Mouse (Mus musculus): ENCODE measurements around the gene Slc7a6. TPM values are rescaled to one million over a fixed set of nuclear protein-coding genes. Genes with fewer than 3 reads are reported as not detected.

Slc7a6 gene
- polyA plus RNA-seq, 1 experiment from 2014 or later: 57.7 TPM

- WGBS: 84% methylated on average over 6 of the region's 6 CpGs
- H3K36me3 ChIP-seq: peaks cover 16% of the 10 kb centered on the region
- H3K27ac ChIP-seq (replicated peaks): no peak overlapping the region
- peaks cover 57% of the 10 kb centered on the region for H3K27me3 ChIP-seq
- no peak overlapping the region for H3K4me3 ChIP-seq
- no peak for ATAC-seq (ENCODE audit: low FRiP score, low read depth)
- H3K9ac ChIP-seq: no peak overlapping the region
- no peak overlapping the region for H3K4me2 ChIP-seq
- no peaks in the 10 kb centered on the region for H3K9me3 ChIP-seq
- peaks cover 25% of the 10 kb centered on the region for H3K4me1 ChIP-seq (replicated peaks)
Observed at GRCm38 (mm10) chr8:106133946-106134345, 34.7 kb upstream of the Slc7a6 start.

- no peak overlapping the region for H3K4me2 ChIP-seq
- H3K9me3 ChIP-seq: no peaks in the 10 kb centered on the region
- no peak overlapping the region for H3K27ac ChIP-seq (replicated peaks)
- ATAC-seq (ENCODE audit: low FRiP score, low read depth): no peak
- H3K9ac ChIP-seq: no peak overlapping the region
- no peak overlapping the region for H3K4me3 ChIP-seq
- peaks cover 65% of the 10 kb centered on the region for H3K27me3 ChIP-seq
- 31% methylated on average over 14 of the region's 14 CpGs for WGBS
- peaks cover 25% of the 10 kb centered on the region for H3K4me1 ChIP-seq (replicated peaks)
- 0 out of 2 replicates have a peak, but pooled peaks cover 8% of the 10 kb centered on the region for H3K36me3 ChIP-seq
Observed at GRCm38 (mm10) chr8:106134751-106135571, 33.7 kb upstream of the Slc7a6 start.

- H3K9me3 ChIP-seq: no peaks in the 10 kb centered on the region
- peak overlapping the region; percentile 73 for H3K4me2 ChIP-seq
- peaks cover 67% of the 10 kb centered on the region for H3K27me3 ChIP-seq
- H3K27ac ChIP-seq (replicated peaks): no peak overlapping the region
- 0 out of 2 replicates have a peak, but pooled peaks cover 3% of the 10 kb centered on the region for H3K36me3 ChIP-seq
- no peak overlapping the region for H3K9ac ChIP-seq
- H3K4me3 ChIP-seq: peak overlapping the region; percentile 46
- 0 out of 2 replicates have a peak, but pooled peaks have one; percentile 2 for ATAC-seq (ENCODE audit: low FRiP score, low read depth)
- H3K4me1 ChIP-seq (replicated peaks): peaks cover 25% of the 10 kb centered on the region
- 6% methylated on average over 19 of the region's 19 CpGs for WGBS
Observed at GRCm38 (mm10) chr8:106135672-106136071, 33.0 kb upstream of the Slc7a6 start.

- H3K27me3 ChIP-seq: peaks cover 67% of the 10 kb centered on the region
- no peak for ATAC-seq (ENCODE audit: low FRiP score, low read depth)
- H3K9me3 ChIP-seq: no peaks in the 10 kb centered on the region
- no peak within 1 kb of the TSS for H3K27ac ChIP-seq (replicated peaks)
- H3K36me3 ChIP-seq: no peaks in the 10 kb centered on the region
- peak within 1 kb of the TSS; percentile 40 for H3K9ac ChIP-seq
- WGBS: 1% methylated on average over 83 of the region's 86 CpGs
- H3K4me1 ChIP-seq (replicated peaks): peaks cover 25% of the 10 kb centered on the region
- peak within 1 kb of the TSS; percentile 46 for H3K4me3 ChIP-seq
- H3K4me2 ChIP-seq: peak within 1 kb of the TSS; percentile 73
Observed at GRCm38 (mm10) chr8:106136156-106137130, 32.2 kb upstream of the Slc7a6 start, which contains the start of gene Esrp2. Gene Esrp2, minus strand, starts transcription at chr8:106136974.

- peaks cover 25% of the 10 kb centered on the region for H3K4me1 ChIP-seq (replicated peaks)
- H3K9me3 ChIP-seq: no peaks in the 10 kb centered on the region
- no peak; the same call in 1 of the 2 replicates for ATAC-seq (ENCODE audit: low FRiP score, low read depth)
- no peaks in the 10 kb centered on the region for H3K36me3 ChIP-seq
- H3K4me2 ChIP-seq: peak overlapping the region; percentile 73
- H3K27me3 ChIP-seq: peaks cover 67% of the 10 kb centered on the region
- no peak overlapping the region for H3K27ac ChIP-seq (replicated peaks)
- peak overlapping the region; percentile 40 for H3K9ac ChIP-seq
- 5% methylated on average over 22 of the region's 22 CpGs for WGBS
- H3K4me3 ChIP-seq: peak overlapping the region; percentile 46
Observed at GRCm38 (mm10) chr8:106137218-106137905, 31.3 kb upstream of the Slc7a6 start.

GRCm38 (mm10) chr8:106137906-106138477, 30.7 kb upstream of the Slc7a6 start:
- H3K4me1 ChIP-seq (replicated peaks): peaks cover 25% of the 10 kb centered on the region
- ATAC-seq (ENCODE audit: low FRiP score, low read depth): no peak
- H3K36me3 ChIP-seq: no peaks in the 10 kb centered on the region
- peak overlapping the region; percentile 46 for H3K4me3 ChIP-seq
- WGBS: under 1% methylated on average over 24 of the region's 24 CpGs
- peak overlapping the region; percentile 73 for H3K4me2 ChIP-seq
- H3K9ac ChIP-seq: peak overlapping the region; percentile 40
- H3K27ac ChIP-seq (replicated peaks): no peak overlapping the region
- H3K27me3 ChIP-seq: peaks cover 67% of the 10 kb centered on the region
- no peaks in the 10 kb centered on the region for H3K9me3 ChIP-seq

- H3K4me3 ChIP-seq: peak overlapping the region; percentile 46
- WGBS: 18% methylated on average over 7 of the region's 7 CpGs
- H3K4me2 ChIP-seq: peak overlapping the region; percentile 73
- H3K9ac ChIP-seq: peak overlapping the region; percentile 40
- H3K36me3 ChIP-seq: no peaks in the 10 kb centered on the region
- H3K4me1 ChIP-seq (replicated peaks): peaks cover 25% of the 10 kb centered on the region
- no peak for ATAC-seq (ENCODE audit: low FRiP score, low read depth)
- no peaks in the 10 kb centered on the region for H3K9me3 ChIP-seq
- H3K27me3 ChIP-seq: peaks cover 63% of the 10 kb centered on the region
- H3K27ac ChIP-seq (replicated peaks): no peak overlapping the region
Observed at GRCm38 (mm10) chr8:106138616-106139015, 30.0 kb upstream of the Slc7a6 start.

- ATAC-seq (ENCODE audit: low FRiP score, low read depth): no peak
- 67% methylated on average over 5 of the region's 5 CpGs for WGBS
- no peaks in the 10 kb centered on the region for H3K36me3 ChIP-seq
- H3K9me3 ChIP-seq: no peaks in the 10 kb centered on the region
- H3K27me3 ChIP-seq: peaks cover 48% of the 10 kb centered on the region
- peaks cover 25% of the 10 kb centered on the region for H3K4me1 ChIP-seq (replicated peaks)
- H3K27ac ChIP-seq (replicated peaks): no peak overlapping the region
- no peak overlapping the region for H3K4me3 ChIP-seq
- H3K4me2 ChIP-seq: no peak overlapping the region
- no peak overlapping the region for H3K9ac ChIP-seq
Observed at GRCm38 (mm10) chr8:106140191-106140590, 28.5 kb upstream of the Slc7a6 start.

GRCm38 (mm10) chr8:106140769-106141168, 27.9 kb upstream of the Slc7a6 start:
- 0 out of 2 replicates have a peak, but pooled peaks have one; percentile 49 for ATAC-seq (ENCODE audit: low FRiP score, low read depth)
- no peak overlapping the region for H3K27ac ChIP-seq (replicated peaks)
- H3K27me3 ChIP-seq: peaks cover 42% of the 10 kb centered on the region
- peaks cover 23% of the 10 kb centered on the region for H3K4me1 ChIP-seq (replicated peaks)
- no peaks in the 10 kb centered on the region for H3K9me3 ChIP-seq
- 15% methylated on average over 13 of the region's 13 CpGs for WGBS
- no peaks in the 10 kb centered on the region for H3K36me3 ChIP-seq
- no peak overlapping the region for H3K9ac ChIP-seq
- no peak overlapping the region for H3K4me3 ChIP-seq
- no peak overlapping the region for H3K4me2 ChIP-seq

- 97% methylated on average over 2 of the region's 2 CpGs for WGBS
- peaks cover 3% of the 10 kb centered on the region for H3K4me1 ChIP-seq (replicated peaks)
Observed at GRCm38 (mm10) chr8:106145331-106145730, 23.3 kb upstream of the Slc7a6 start.

GRCm38 (mm10) chr8:106146014-106146413, 22.6 kb upstream of the Slc7a6 start:
- Histone ChIP-seq H3K9ac (no peak overlapping the region), H3K27ac (replicated peaks) (no peak overlapping the region), H3K9me3 (no peaks in the 10 kb centered on the region), H3K4me3 (no peak overlapping the region), H3K27me3 (no peaks in the 10 kb centered on the region), H3K4me2 (no peak overlapping the region), H3K36me3 (no peaks in the 10 kb centered on the region), H3K4me1 (replicated peaks) (peaks cover 8% of the 10 kb centered on the region)
- no peak for ATAC-seq (ENCODE audit: low FRiP score, low read depth)
- 92% methylated on average over 4 of the region's 4 CpGs for WGBS

More at GRCm38 (mm10) chr8:106145331-106145730, 23.3 kb upstream of the Slc7a6 start:
- no peak overlapping the region for H3K4me3 ChIP-seq
- ATAC-seq (ENCODE audit: low FRiP score, low read depth): no peak
- no peaks in the 10 kb centered on the region for H3K9me3 ChIP-seq
- no peak overlapping the region for H3K9ac ChIP-seq
- no peak overlapping the region for H3K4me2 ChIP-seq
- no peaks in the 10 kb centered on the region for H3K36me3 ChIP-seq
- no peak overlapping the region for H3K27ac ChIP-seq (replicated peaks)
- H3K27me3 ChIP-seq: no peaks in the 10 kb centered on the region
